Mouse (Mus musculus): ENCODE data around the gene Hipk4. TPM values are rescaled to one million over a fixed set of nuclear protein-coding genes. Genes with fewer than 3 reads are reported as not detected.
A peak's percentile ranks its signal among the peaks of the same experiment; 100 is the strongest.

Hipk4 gene
- total RNA-seq, 2 experiments from 2014 or later: 0.26 to 0.40 TPM

DNA sequence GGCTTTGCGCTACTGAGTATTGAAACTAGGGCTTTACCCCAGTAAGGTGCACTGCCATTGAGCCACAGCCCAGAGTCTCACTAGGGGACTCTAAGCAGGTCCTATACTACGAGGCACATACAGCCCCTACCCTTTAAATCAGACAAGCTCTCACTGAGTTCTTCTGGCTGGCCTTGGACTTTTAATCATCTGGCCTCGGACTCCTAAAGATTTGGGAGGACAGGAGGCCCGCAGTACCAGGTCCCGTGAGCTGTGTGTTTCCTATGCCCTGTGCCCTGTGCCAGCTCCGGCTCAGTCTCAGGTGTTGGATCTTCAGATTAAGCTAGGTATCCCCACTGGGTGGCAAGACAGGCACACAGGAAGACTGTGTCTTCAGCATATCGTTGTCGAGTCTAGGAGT, 14.9 kb downstream of the Hipk4 start:
- no peak for DNase-seq (ENCODE audit: low spot score in 2 of 2)

- no peak for DNase-seq (ENCODE audit: low spot score in 2 of 2)
Measured at GRCm38 (mm10) chr7:27538797-27539196, 15.7 kb downstream of the Hipk4 start.

GRCm38 (mm10) chr7:27540521-27540920, 17.5 kb downstream of the Hipk4 start:
- no peak for DNase-seq (ENCODE audit: low spot score in 2 of 2)

DNA sequence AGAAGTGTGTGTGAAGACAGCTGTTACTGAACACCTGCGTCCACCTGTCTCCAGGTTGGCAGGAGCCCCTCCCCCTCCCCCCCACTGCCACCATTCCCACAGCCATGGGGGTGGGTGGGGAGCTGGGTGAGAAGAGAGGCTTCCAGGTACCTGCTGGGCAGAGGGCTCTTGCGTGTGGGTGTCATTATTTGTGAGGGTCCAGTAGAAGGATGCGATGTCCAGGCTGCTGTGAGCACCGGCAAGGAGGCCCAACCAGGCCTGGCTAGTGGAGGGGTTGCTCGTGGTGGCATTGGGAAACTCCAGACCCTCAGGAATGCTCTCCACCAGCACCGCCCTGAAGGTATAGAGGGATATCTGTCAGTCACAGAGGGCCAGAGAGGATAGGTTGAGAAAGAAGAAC, 17.9 kb downstream of the Hipk4 start:
- no peak for DNase-seq (ENCODE audit: low spot score in 2 of 2)

- DNase-seq (ENCODE audit: low spot score in 2 of 2): no peak
Measured at GRCm38 (mm10) chr7:27541431-27541830, 18.4 kb downstream of the Hipk4 start.

- DNase-seq (ENCODE audit: low spot score in 2 of 2): no peak
Measured at GRCm38 (mm10) chr7:27541922-27542321, 18.9 kb downstream of the Hipk4 start.

GRCm38 (mm10) chr7:27542392-27543033, 19.4 kb downstream of the Hipk4 start:
- DNase-seq (ENCODE audit: low spot score in 2 of 2): peak; percentile 70 to 77

DNA sequence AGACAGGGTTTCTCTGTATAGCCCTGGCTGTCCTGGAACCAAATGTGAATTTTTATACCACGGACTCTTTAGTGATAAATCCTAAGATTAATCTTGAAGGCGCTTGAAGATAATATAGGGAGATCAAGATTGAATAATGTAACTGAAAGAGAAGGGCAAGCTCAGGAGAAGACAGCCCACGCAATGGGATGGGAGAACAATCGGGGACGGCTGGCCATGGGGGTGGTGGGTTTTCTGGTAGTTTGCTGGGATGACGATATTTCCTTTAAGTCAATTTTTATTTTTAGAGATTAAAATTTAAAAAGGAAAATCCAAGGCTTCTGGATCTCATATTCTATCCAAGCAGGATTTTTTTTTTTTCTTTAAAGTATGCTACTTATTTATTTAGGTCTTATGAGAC, 20.0 kb downstream of the Hipk4 start:
- DNase-seq (ENCODE audit: low spot score in 2 of 2): no peak

- DNase-seq (ENCODE audit: low spot score in 2 of 2): no peak
Measured at GRCm38 (mm10) chr7:27543851-27544250, 20.8 kb downstream of the Hipk4 start.

- no peak for DNase-seq (ENCODE audit: low spot score in 2 of 2)
Measured at GRCm38 (mm10) chr7:27544675-27545370, 21.8 kb downstream of the Hipk4 start.

DNA sequence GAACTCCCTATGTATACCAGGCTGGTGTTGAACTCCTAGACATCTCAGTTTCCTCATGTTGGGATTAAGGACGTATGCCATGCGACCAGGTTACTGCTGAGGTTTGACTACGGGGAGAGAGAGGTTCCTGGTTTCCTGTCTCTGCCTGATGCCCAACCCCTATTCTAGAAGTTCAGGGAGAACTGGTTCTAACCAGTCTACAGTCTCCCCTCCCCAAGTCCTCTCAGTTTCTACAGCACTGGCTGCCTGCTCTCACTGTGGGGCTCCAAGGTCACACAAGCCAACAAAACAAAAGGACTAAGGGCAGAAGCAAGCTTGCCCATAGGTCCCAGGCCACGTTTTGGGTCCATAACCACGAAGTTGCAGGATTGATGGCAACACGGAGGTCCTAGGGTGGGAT, 26.5 kb downstream of the Hipk4 start:
- DNase-seq (ENCODE audit: low spot score in 2 of 2): no peak

GRCm38 (mm10) chr7:27552070-27552469, 29.0 kb downstream of the Hipk4 start:
- DNase-seq (ENCODE audit: low spot score in 2 of 2): no peak

GRCm38 (mm10) chr7:27552931-27553513, 30.0 kb downstream of the Hipk4 start, which contains the start of the genes Pld3 and 2310022A10Rik:
Gene Pld3, minus strand, starts transcription at chr7:27553218.
Gene 2310022A10Rik, plus strand, starts transcription at chr7:27553233.
- peak; percentile 87 to 90 for DNase-seq (ENCODE audit: low spot score in 2 of 2)

GRCm38 (mm10) chr7:27560291-27560887, 37.3 kb downstream of the Hipk4 start:
- no peak for DNase-seq (ENCODE audit: low spot score in 2 of 2)

DNA sequence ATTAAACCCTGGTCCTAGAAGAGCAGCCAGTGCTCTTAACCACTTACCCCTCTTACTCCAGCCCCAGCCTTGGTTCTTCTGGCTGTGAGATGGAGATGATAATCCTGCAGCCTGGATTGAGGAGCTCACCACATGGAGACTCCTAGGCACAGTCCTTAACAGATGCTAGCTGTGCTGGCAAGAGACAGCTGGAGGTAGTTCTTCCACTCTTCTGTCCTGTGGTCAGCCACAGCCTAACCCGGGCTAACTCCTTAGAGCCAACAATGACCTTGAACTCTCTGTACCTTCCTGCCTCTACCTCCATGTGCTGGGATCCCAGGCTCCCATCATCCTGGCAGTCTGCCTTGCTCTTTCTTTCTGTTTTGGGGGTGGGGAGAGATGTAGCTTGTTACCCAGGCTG, 37.9 kb downstream of the Hipk4 start:
- no peak for DNase-seq (ENCODE audit: low spot score in 2 of 2)

DNA sequence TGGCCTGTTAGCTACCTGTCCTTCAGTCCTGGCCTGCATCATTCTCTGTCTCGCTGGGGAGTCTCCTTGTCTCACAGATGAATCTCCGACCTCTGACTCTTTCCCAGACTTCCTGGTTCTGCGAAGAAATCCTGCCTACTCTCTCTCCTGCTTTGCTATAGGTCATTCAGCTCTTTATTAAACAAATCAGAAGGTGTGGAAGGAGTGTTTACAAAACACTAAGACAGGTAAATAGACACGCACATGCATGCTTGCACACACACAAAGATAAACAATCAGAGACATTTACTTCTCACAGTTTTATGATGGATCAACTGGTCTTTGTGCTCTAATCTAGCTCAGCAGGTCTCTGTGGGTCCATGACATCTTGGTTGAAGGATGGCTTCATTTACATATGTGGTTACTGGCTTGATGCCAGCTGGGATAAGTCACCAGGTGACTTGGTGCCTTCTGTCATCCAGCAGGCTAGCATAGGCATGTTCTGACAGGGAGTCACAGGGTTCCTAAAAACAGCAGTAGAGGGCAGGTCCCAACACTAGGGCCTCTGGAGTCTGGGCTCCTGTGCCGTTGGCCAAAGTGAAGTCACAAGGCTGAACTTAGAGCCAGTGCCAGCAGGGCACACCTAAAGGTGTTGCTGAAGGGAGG, 46.6 kb downstream of the Hipk4 start:
- DNase-seq (ENCODE audit: low spot score in 2 of 2): no peak

GRCm38 (mm10) chr7:27572133-27572532, 49.1 kb downstream of the Hipk4 start:
- no peak for DNase-seq (ENCODE audit: low spot score in 2 of 2)

- DNase-seq (ENCODE audit: low spot score in 2 of 2): no peak
Measured at GRCm38 (mm10) chr7:27574124-27574880, 51.2 kb downstream of the Hipk4 start.

GRCm38 (mm10) chr7:27576914-27577313, 53.8 kb downstream of the Hipk4 start:
- peak; percentile 46 to 59 for DNase-seq (ENCODE audit: low spot score in 2 of 2)

- DNase-seq (ENCODE audit: low spot score in 2 of 2): no peak
Measured at GRCm38 (mm10) chr7:27577589-27577988, 54.5 kb downstream of the Hipk4 start.

DNA sequence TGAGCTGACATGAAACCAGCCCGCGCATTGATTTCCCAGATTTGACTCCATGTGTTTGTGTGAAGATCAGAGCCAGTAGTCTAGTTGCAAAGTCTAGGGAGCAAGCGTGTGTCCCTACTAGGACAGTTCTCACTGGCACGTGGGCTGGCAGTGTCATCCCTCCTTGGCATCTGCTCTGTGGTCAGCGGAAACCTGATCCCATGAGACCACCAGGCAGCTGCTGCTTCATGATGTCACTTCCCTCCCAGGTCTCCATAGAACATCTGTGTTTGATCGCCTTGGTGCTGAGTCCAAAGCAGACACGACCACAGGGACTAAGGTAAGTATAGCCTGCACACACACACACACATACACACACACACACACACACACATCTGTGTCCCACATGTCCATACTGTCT, 55.4 kb downstream of the Hipk4 start:
- no peak for DNase-seq (ENCODE audit: low spot score in 2 of 2)
